Comparison of ENCODE assay signal across 12 mouse cellular contexts in genomic region chr8:10999538-10999937, GRCm38 (mm10). TPM values are rescaled to one million over a fixed set of nuclear protein-coding genes. Genes with fewer than 3 reads are reported as not detected.
DNase-seq lines count a peak whose midpoint lies in the region; ATAC-seq and TF ChIP-seq lines count a peak whose summit lies in the region.
"Had no signal": no experiment of that assay in that cellular context is flagged by ENCODE, and none has a peak within 500 bp of the region (broad histone marks: within the 10 kb centered on the region; RNA-seq: fewer than 3 reads in every experiment).

No protein-coding gene starts in this region.

- DNase-seq in brain, embryonic 14.5 days (ENCODE audit: low read depth) = peak; percentile 60
- no peak for DNase-seq in liver, postnatal 0 days
- no peak for DNase-seq in stomach, postnatal 0 days (ENCODE audit: low spot score)
- DNase-seq: adrenal gland, adult 8-10 months; cerebellum, adult 8-10 months; heart, postnatal 36 days; layer of hippocampus, adult 9-11 months; thymus, adult 2 months had no signal

- H3K4me1 ChIP-seq in kidney, embryonic 16.5 days (ENCODE audit: insufficient read depth, low read length) = peaks cover 77% of the 10 kb centered on the region
- H3K4me1 ChIP-seq in kidney, embryonic 14.5 days (ENCODE audit: control insufficient read depth, insufficient read depth, low read length) = peaks cover 48% of the 10 kb centered on the region
- H3K4me1 ChIP-seq in forebrain, embryonic 13.5 days = peaks cover 76% of the 10 kb centered on the region
- peaks cover 46% of the 10 kb centered on the region for H3K4me1 ChIP-seq in liver, postnatal 0 days (ENCODE audit: insufficient read depth)
- peaks cover 16% of the 10 kb centered on the region for H3K4me1 ChIP-seq in stomach, postnatal 0 days (replicated peaks; ENCODE audit: control insufficient read depth, insufficient read depth)

- TF ChIP-seq CTCF in brain, embryonic 14.5 days (IDR thresholded peaks at IDR 0.05; ENCODE audit: borderline replicate concordance, extremely low read depth, insufficient read depth, insufficient read length) = no peak
- no peak for TF ChIP-seq CTCF in liver, postnatal 0 days (IDR thresholded peaks at IDR 0.05; ENCODE audit: low read depth)
- TF ChIP-seq CTCF in stomach, postnatal 0 days (IDR thresholded peaks at IDR 0.05; ENCODE audit: low read depth) = no peak

- 77% methylated on average over 4 of the region's 4 CpGs for WGBS in kidney, embryonic 16.5 days
- WGBS in kidney, embryonic 14.5 days = 82% methylated on average over 4 of the region's 4 CpGs
- WGBS in forebrain, embryonic 13.5 days = 63% methylated on average over 4 of the region's 4 CpGs
- WGBS in liver, postnatal 0 days (ENCODE audit: insufficient replicate concordance) = 75% methylated on average over 4 of the region's 4 CpGs
- 64% methylated on average over 4 of the region's 4 CpGs for WGBS in stomach, postnatal 0 days

- H3K9ac ChIP-seq in kidney, embryonic 16.5 days (replicated peaks; ENCODE audit: low read length) = 0 out of 2 replicates have a peak overlapping the region, but pooled peaks have one; percentile 32
- no peak overlapping the region for H3K9ac ChIP-seq in kidney, embryonic 14.5 days (ENCODE audit: low read depth, low read length)
- H3K9ac ChIP-seq in forebrain, embryonic 13.5 days = 0 out of 2 replicates have a peak overlapping the region, but pooled peaks have one; percentile 1
- no peak overlapping the region; the same call in 1 of the 2 replicates for H3K9ac ChIP-seq in liver, postnatal 0 days (replicated peaks)
- H3K9ac ChIP-seq in stomach, postnatal 0 days (ENCODE audit: low read length) = no peak overlapping the region

- H3K4me3 ChIP-seq in kidney, embryonic 16.5 days (ENCODE audit: low read length) = no peak overlapping the region
- no peak overlapping the region for H3K4me3 ChIP-seq in kidney, embryonic 14.5 days (ENCODE audit: low read length)
- H3K4me3 ChIP-seq in forebrain, embryonic 13.5 days = no peak overlapping the region; the same call in 1 of the 2 replicates
- peak overlapping the region; percentile 72; the same call in 1 of the 2 replicates for H3K4me3 ChIP-seq in liver, postnatal 0 days (ENCODE audit: low read depth, low read length)
- H3K4me3 ChIP-seq in stomach, postnatal 0 days (ENCODE audit: low read depth, low read length) = no peak overlapping the region

- TF ChIP-seq POLR2A in brain, embryonic 14.5 days (IDR thresholded peaks at IDR 0.05; ENCODE audit: borderline replicate concordance, extremely low read depth, insufficient read depth, insufficient read length, poor library complexity, severe bottlenecking) = no peak

- TF ChIP-seq EP300 in liver, postnatal 0 days (IDR thresholded peaks at IDR 0.05; ENCODE audit: low read depth) = no peak
- TF ChIP-seq EP300 in stomach, postnatal 0 days (optimal IDR thresholded peaks at IDR 0.05) = no peak

- peaks cover 4% of the 10 kb centered on the region; the same call in 1 of the 2 replicates for H3K36me3 ChIP-seq in kidney, embryonic 16.5 days (ENCODE audit: insufficient read depth, low read length)
- H3K36me3 ChIP-seq in kidney, embryonic 14.5 days (ENCODE audit: control insufficient read depth, insufficient read depth, low read length) = peaks cover 7% of the 10 kb centered on the region; the same call in 1 of the 2 replicates
- H3K36me3 ChIP-seq in forebrain, embryonic 13.5 days (ENCODE audit: poor library complexity, severe bottlenecking) = peaks cover 8% of the 10 kb centered on the region; the same call in 1 of the 2 replicates
- H3K36me3 ChIP-seq in liver, postnatal 0 days (replicated peaks; ENCODE audit: insufficient read depth, low read length) = peaks cover 41% of the 10 kb centered on the region
- no peaks in the 10 kb centered on the region for H3K36me3 ChIP-seq in stomach, postnatal 0 days (ENCODE audit: control insufficient read depth, insufficient read depth, low read length)

- no peak for ATAC-seq in kidney, embryonic 16.5 days (ENCODE audit: low FRiP score, low TSS enrichment)
- ATAC-seq in kidney, embryonic 14.5 days (ENCODE audit: low FRiP score, low TSS enrichment) = no peak
- no peak for ATAC-seq in forebrain, embryonic 13.5 days
- no peak for ATAC-seq in liver, postnatal 0 days
- no peak for ATAC-seq in inflammation-experienced regulatory T-cells, adult 6 months
- no peak for ATAC-seq in stomach, postnatal 0 days (ENCODE audit: low FRiP score, low TSS enrichment)

- H3K27ac ChIP-seq in kidney, embryonic 16.5 days (ENCODE audit: low read length) = no peak overlapping the region
- no peak overlapping the region for H3K27ac ChIP-seq in kidney, embryonic 14.5 days (ENCODE audit: low read depth, low read length)
- no peak overlapping the region for H3K27ac ChIP-seq in forebrain, embryonic 13.5 days
- H3K27ac ChIP-seq in liver, postnatal 0 days (ENCODE audit: low read depth) = no peak overlapping the region
- H3K27ac ChIP-seq in stomach, postnatal 0 days (replicated peaks) = no peak overlapping the region

- H3K4me2 ChIP-seq in kidney, embryonic 16.5 days (replicated peaks; ENCODE audit: low read depth, low read length) = no peak overlapping the region
- no peak overlapping the region for H3K4me2 ChIP-seq in kidney, embryonic 14.5 days (replicated peaks; ENCODE audit: low read depth, low read length)
- peak overlapping the region; percentile 90 for H3K4me2 ChIP-seq in forebrain, embryonic 13.5 days
- peak overlapping the region; percentile 82 for H3K4me2 ChIP-seq in liver, postnatal 0 days (ENCODE audit: low read depth, low read length)
- H3K4me2 ChIP-seq in stomach, postnatal 0 days (replicated peaks; ENCODE audit: low read depth) = no peak overlapping the region; the same call in 1 of the 2 replicates

- no peaks in the 10 kb centered on the region for H3K27me3 ChIP-seq in kidney, embryonic 16.5 days (ENCODE audit: insufficient read depth, low read length)
- H3K27me3 ChIP-seq in kidney, embryonic 14.5 days (ENCODE audit: control insufficient read depth, insufficient read depth, low read length) = no peaks in the 10 kb centered on the region
- no peaks in the 10 kb centered on the region for H3K27me3 ChIP-seq in forebrain, embryonic 13.5 days
- H3K27me3 ChIP-seq in liver, postnatal 0 days (ENCODE audit: insufficient read depth, low read length) = no peaks in the 10 kb centered on the region
- no peaks in the 10 kb centered on the region for H3K27me3 ChIP-seq in stomach, postnatal 0 days (ENCODE audit: control insufficient read depth, insufficient read depth, low read length)

- H3K9me3 ChIP-seq in kidney, embryonic 16.5 days (ENCODE audit: low read length) = 0 out of 2 replicates have a peak, but pooled peaks cover 4% of the 10 kb centered on the region
- no peaks in the 10 kb centered on the region for H3K9me3 ChIP-seq in kidney, embryonic 14.5 days (ENCODE audit: control insufficient read depth, low read length)
- H3K9me3 ChIP-seq in forebrain, embryonic 13.5 days (replicated peaks) = no peaks in the 10 kb centered on the region
- no peaks in the 10 kb centered on the region for H3K9me3 ChIP-seq in liver, postnatal 0 days (ENCODE audit: low read length)
- no peaks in the 10 kb centered on the region for H3K9me3 ChIP-seq in stomach, postnatal 0 days (ENCODE audit: control insufficient read depth, low read length)

RNA-seq across cellular contexts. Expression of gene Irs2, which starts 8.7 kb away (rescaled TPM):
- polyA plus RNA-seq in kidney, embryonic 16.5 days (2015; fragmentation: Nextera tagmentation; extraction: Ambion mirVana) = 4.1 and 4.8 TPM in 2 replicates
- 6.6 and 7.3 TPM in 2 replicates for polyA plus RNA-seq in kidney, embryonic 14.5 days (2014; fragmentation: Nextera tagmentation; extraction: Ambion mirVana)
- 9.7 and 17.6 TPM in 2 replicates for polyA plus RNA-seq in brain, embryonic 14.5 days (2012; rRNA removed)
- polyA plus RNA-seq in forebrain, embryonic 13.5 days (2015; fragmentation: Nextera tagmentation; extraction: Ambion mirVana) = 4.5 and 5.2 TPM in 2 replicates
- polyA plus RNA-seq in liver, postnatal 0 days (2015; fragmentation: Nextera tagmentation; extraction: Ambion mirVana) = 4.4 and 5.7 TPM in 2 replicates
- under 1 TPM in 2 of 3 experiments, not detected in 1; 0.72 to 0.73 TPM for polyA plus RNA-seq in inflammation-experienced regulatory T-cells, adult 6 months (2017; shearing (Covaris generic))
- 3.3 and 3.9 TPM in 2 replicates for polyA plus RNA-seq in stomach, postnatal 0 days (2015; fragmentation: Nextera tagmentation; extraction: Ambion mirVana)

Comparison
In these comparisons a context has a peak if more than half of its experiments do, and no peak if none do; other contexts are left out.
1. H3K9ac ChIP-seq: peak in kidney, embryonic 16.5 days (single experiment) and forebrain, embryonic 13.5 days (single experiment); none in kidney, embryonic 14.5 days (single experiment), liver, postnatal 0 days (single experiment) and stomach, postnatal 0 days (single experiment).
2. H3K4me2 ChIP-seq: peak in forebrain, embryonic 13.5 days (single experiment) and liver, postnatal 0 days (single experiment); none in kidney, embryonic 16.5 days (single experiment), kidney, embryonic 14.5 days (single experiment) and stomach, postnatal 0 days (single experiment).